Mouse (Mus musculus): ENCODE data around the gene Pld1. TPM values are rescaled to one million over a fixed set of nuclear protein-coding genes. Genes with fewer than 3 reads are reported as not detected.

Gene Pld1
- polyA plus RNA-seq, 1 experiment: 2.5 TPM

GRCm38 (mm10) chr3:27983935-27984577 lies 45.6 kb downstream of the Pld1 start:
- TF ChIP-seq CEBPB (IDR thresholded peaks at IDR 0.05; ENCODE audit: low read depth) (no peak), MYOG (IDR thresholded peaks at IDR 0.05; ENCODE audit: control insufficient read depth, extremely low read depth, insufficient read length) (no peak), CTCF (IDR thresholded peaks at IDR 0.05; ENCODE audit: control insufficient read depth, insufficient read depth, insufficient read length) (no peak), USF1 (IDR thresholded peaks at IDR 0.05; ENCODE audit: low read depth) (no peak), MYOD1 (IDR thresholded peaks at IDR 0.05; ENCODE audit: control insufficient read depth, insufficient read length, low read depth) (no peak)
- Histone ChIP-seq H3K79me2 (ENCODE audit: control insufficient read depth, insufficient read depth) (no peaks in the 10 kb centered on the region), H3K36me3 (ENCODE audit: control insufficient read depth, insufficient read depth) (no peaks in the 10 kb centered on the region), H3ac (ENCODE audit: control insufficient read depth, insufficient read length, low read depth) (no peak overlapping the region), H3K27me3 (ENCODE audit: control insufficient read depth, insufficient read depth, insufficient read length) (no peaks in the 10 kb centered on the region), H3K79me3 (ENCODE audit: low read depth) (no peaks in the 10 kb centered on the region), H3K4me3 (ENCODE audit: insufficient read depth, poor library complexity, severe bottlenecking) (no peak overlapping the region)

DNA sequence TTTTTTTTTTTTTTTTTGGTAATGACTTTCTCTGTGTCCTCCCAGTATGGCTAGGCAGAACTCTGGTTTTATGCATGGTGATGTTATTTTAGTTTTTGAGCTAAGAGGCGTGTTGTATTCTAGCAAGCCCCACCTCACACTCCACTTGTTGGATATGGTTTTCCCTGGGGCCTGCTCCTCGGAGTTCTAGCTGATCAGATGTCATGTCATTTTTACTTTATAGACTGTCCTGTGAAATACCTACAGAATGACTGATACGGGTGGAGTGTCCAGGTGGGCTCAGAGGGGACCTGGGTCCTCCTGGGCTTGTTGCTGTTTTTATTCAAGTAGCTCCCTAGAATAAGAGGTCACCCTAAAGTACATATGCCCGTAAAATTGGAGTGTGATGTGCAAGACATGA lies 46.1 kb downstream of the Pld1 start:
- Histone ChIP-seq H3K27me3 (ENCODE audit: control insufficient read depth, insufficient read depth, insufficient read length) (no peaks in the 10 kb centered on the region), H3K79me2 (ENCODE audit: control insufficient read depth, insufficient read depth) (no peaks in the 10 kb centered on the region), H3K4me3 (ENCODE audit: insufficient read depth, poor library complexity, severe bottlenecking) (no peak overlapping the region), H3K36me3 (ENCODE audit: control insufficient read depth, insufficient read depth) (no peaks in the 10 kb centered on the region), H3ac (ENCODE audit: control insufficient read depth, insufficient read length, low read depth) (no peak overlapping the region), H3K79me3 (ENCODE audit: low read depth) (no peaks in the 10 kb centered on the region)
- no peak for TF ChIP-seq CEBPB (IDR thresholded peaks at IDR 0.05; ENCODE audit: low read depth)
- TF ChIP-seq CTCF (IDR thresholded peaks at IDR 0.05; ENCODE audit: control insufficient read depth, insufficient read depth, insufficient read length): no peak
- no peak for TF ChIP-seq FOSL1 (IDR thresholded peaks at IDR 0.05; ENCODE audit: insufficient read depth, low read length, poor library complexity, severe bottlenecking)

DNA sequence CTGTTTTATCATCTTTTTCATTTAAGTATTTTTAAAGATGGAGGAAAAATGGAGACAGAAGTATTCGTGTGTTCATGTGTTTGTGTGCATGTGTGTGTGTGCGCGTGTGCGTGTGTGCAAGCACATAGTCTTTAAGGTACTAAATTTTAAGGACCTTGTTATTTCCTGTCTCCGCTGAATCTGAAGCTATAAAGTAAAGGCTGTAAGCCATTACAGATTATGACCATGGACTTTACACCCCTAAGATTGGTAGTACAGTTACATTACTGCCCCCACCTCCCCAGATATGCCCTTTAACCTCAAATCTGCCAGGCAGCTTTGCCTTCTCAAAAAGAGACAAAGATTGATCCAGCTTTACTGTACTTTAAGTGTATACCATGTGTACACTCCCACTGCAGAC lies 46.8 kb downstream of the Pld1 start:
- Histone ChIP-seq H3K4me3 (ENCODE audit: insufficient read depth, poor library complexity, severe bottlenecking) (no peak overlapping the region), H3K27me3 (ENCODE audit: control insufficient read depth, insufficient read depth, insufficient read length) (no peaks in the 10 kb centered on the region), H3ac (ENCODE audit: control insufficient read depth, insufficient read length, low read depth) (no peak overlapping the region), H3K36me3 (ENCODE audit: control insufficient read depth, insufficient read depth) (no peaks in the 10 kb centered on the region), H3K79me3 (ENCODE audit: low read depth) (no peaks in the 10 kb centered on the region), H3K79me2 (ENCODE audit: control insufficient read depth, insufficient read depth) (no peaks in the 10 kb centered on the region)
- TF ChIP-seq MYOD1 (IDR thresholded peaks at IDR 0.05; ENCODE audit: control insufficient read depth, insufficient read length, low read depth): no peak
- no peak for TF ChIP-seq CTCF (IDR thresholded peaks at IDR 0.05; ENCODE audit: control insufficient read depth, insufficient read depth, insufficient read length)
- no peak for TF ChIP-seq MYOG (IDR thresholded peaks at IDR 0.05; ENCODE audit: control insufficient read depth, extremely low read depth, insufficient read length)
- TF ChIP-seq CEBPB (IDR thresholded peaks at IDR 0.05; ENCODE audit: low read depth): no peak
- TF ChIP-seq FOSL1 (IDR thresholded peaks at IDR 0.05; ENCODE audit: insufficient read depth, low read length, poor library complexity, severe bottlenecking): no peak
- no peak for TF ChIP-seq MAX (IDR thresholded peaks at IDR 0.05)
- TF ChIP-seq USF1 (IDR thresholded peaks at IDR 0.05; ENCODE audit: low read depth): no peak

- Histone ChIP-seq H3K79me3 (ENCODE audit: low read depth) (no peaks in the 10 kb centered on the region), H3ac (ENCODE audit: control insufficient read depth, insufficient read length, low read depth) (no peak overlapping the region), H3K4me3 (ENCODE audit: insufficient read depth, poor library complexity, severe bottlenecking) (no peak overlapping the region), H3K27me3 (ENCODE audit: control insufficient read depth, insufficient read depth, insufficient read length) (no peaks in the 10 kb centered on the region), H3K79me2 (ENCODE audit: control insufficient read depth, insufficient read depth) (no peaks in the 10 kb centered on the region), H3K36me3 (ENCODE audit: control insufficient read depth, insufficient read depth) (no peaks in the 10 kb centered on the region)
- TF ChIP-seq USF1 (IDR thresholded peaks at IDR 0.05; ENCODE audit: low read depth): no peak
- peak; percentile 72 for TF ChIP-seq MYOD1 (IDR thresholded peaks at IDR 0.05; ENCODE audit: control insufficient read depth, insufficient read length, low read depth)
Measured at GRCm38 (mm10) chr3:27987891-27988536, 49.5 kb downstream of the Pld1 start.

DNA sequence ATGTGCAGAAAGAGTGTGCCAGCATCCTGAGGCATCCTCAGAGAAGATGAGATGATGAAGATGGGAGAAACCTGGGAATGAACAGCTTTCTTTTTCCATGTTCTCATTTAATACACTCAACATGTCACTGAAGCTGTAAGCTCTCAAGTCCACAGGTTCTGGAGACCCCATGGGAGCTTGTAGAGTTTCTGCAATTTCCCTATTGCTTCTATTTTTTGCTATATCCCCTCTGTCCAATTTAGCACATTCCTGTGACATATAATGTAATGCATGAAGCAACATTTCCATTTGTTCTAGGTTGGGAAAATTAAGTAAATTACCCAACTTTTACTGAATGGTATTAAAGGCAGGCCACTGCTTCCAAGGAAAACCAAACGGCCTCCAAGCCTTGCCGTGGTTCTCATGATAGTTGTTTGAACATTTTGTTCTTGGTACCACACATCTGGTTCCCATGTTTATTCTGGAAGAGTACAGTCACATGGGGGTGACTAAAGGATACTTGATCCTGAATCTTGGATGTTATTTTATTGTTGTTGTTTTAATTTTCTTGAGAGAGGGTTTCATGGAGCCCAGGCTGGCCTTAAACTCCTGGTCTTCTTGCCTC lies 52.7 kb downstream of the Pld1 start:
- no peaks in the 10 kb centered on the region for H3K79me3 ChIP-seq (ENCODE audit: low read depth)
- no peak overlapping the region for H3ac ChIP-seq (ENCODE audit: control insufficient read depth, insufficient read length, low read depth)
- H3K4me3 ChIP-seq (ENCODE audit: insufficient read depth, poor library complexity, severe bottlenecking): no peak overlapping the region
- H3K36me3 ChIP-seq (ENCODE audit: control insufficient read depth, insufficient read depth): no peaks in the 10 kb centered on the region
- H3K79me2 ChIP-seq (ENCODE audit: control insufficient read depth, insufficient read depth): no peaks in the 10 kb centered on the region
- H3K27me3 ChIP-seq (ENCODE audit: control insufficient read depth, insufficient read depth, insufficient read length): no peaks in the 10 kb centered on the region
- TF ChIP-seq USF1 (IDR thresholded peaks at IDR 0.05; ENCODE audit: low read depth) (no peak), CTCF (IDR thresholded peaks at IDR 0.05; ENCODE audit: control insufficient read depth, insufficient read depth, insufficient read length) (no peak), FOSL1 (IDR thresholded peaks at IDR 0.05; ENCODE audit: insufficient read depth, low read length, poor library complexity, severe bottlenecking) (no peak), CEBPB (IDR thresholded peaks at IDR 0.05; ENCODE audit: low read depth) (no peak), MYOG (IDR thresholded peaks at IDR 0.05; ENCODE audit: control insufficient read depth, extremely low read depth, insufficient read length) (no peak), MAX (IDR thresholded peaks at IDR 0.05) (no peak), MYOD1 (IDR thresholded peaks at IDR 0.05; ENCODE audit: control insufficient read depth, insufficient read length, low read depth) (no peak)
